Mouse (Mus musculus): ENCODE measurements around the gene Ubox5. TPM values are rescaled to one million over a fixed set of nuclear protein-coding genes. Genes with fewer than 3 reads are reported as not detected.

Ubox5 gene
- polyA plus RNA-seq, 1 experiment: 9.6 TPM

- no peaks in the 10 kb centered on the region for H3K27me3 ChIP-seq (ENCODE audit: control insufficient read depth, insufficient read depth, low read length)
- DNase-seq: no peak
- 91% methylated on average over 7 of the region's 7 CpGs for WGBS
- no peak for TF ChIP-seq POLR2A (IDR thresholded peaks at IDR 0.05; ENCODE audit: borderline replicate concordance, insufficient read depth, low read length)
- no peak for TF ChIP-seq CTCF (IDR thresholded peaks at IDR 0.05; ENCODE audit: borderline replicate concordance, insufficient read depth, low read depth, low read length)
- H3K4me3 ChIP-seq (replicated peaks; ENCODE audit: insufficient read depth, low read depth, low read length): no peak overlapping the region
- H3K27ac ChIP-seq (ENCODE audit: insufficient read depth, low read length): no peak overlapping the region
- H3K4me1 ChIP-seq (ENCODE audit: control insufficient read depth, insufficient read depth, low read length): no peaks in the 10 kb centered on the region
These were observed 75.0 kb downstream of the Ubox5 start for GRCm38 (mm10) chr2:130554841-130555240.

- no peaks in the 10 kb centered on the region for H3K27me3 ChIP-seq (ENCODE audit: control insufficient read depth, insufficient read depth, low read length)
- DNase-seq: no peak
- no peak overlapping the region for H3K4me3 ChIP-seq (replicated peaks; ENCODE audit: insufficient read depth, low read depth, low read length)
- no peaks in the 10 kb centered on the region for H3K4me1 ChIP-seq (ENCODE audit: control insufficient read depth, insufficient read depth, low read length)
- TF ChIP-seq CTCF (IDR thresholded peaks at IDR 0.05; ENCODE audit: borderline replicate concordance, insufficient read depth, low read depth, low read length): no peak
- no peak for TF ChIP-seq POLR2A (IDR thresholded peaks at IDR 0.05; ENCODE audit: borderline replicate concordance, insufficient read depth, low read length)
- 89% methylated on average over 8 of the region's 8 CpGs for WGBS
- no peak overlapping the region for H3K27ac ChIP-seq (ENCODE audit: insufficient read depth, low read length)
These were observed 82.9 kb downstream of the Ubox5 start for GRCm38 (mm10) chr2:130546957-130547356.

- H3K4me3 ChIP-seq (replicated peaks; ENCODE audit: insufficient read depth, low read depth, low read length): no peak overlapping the region
- H3K27ac ChIP-seq (ENCODE audit: insufficient read depth, low read length): no peak overlapping the region
- H3K27me3 ChIP-seq (ENCODE audit: control insufficient read depth, insufficient read depth, low read length): no peaks in the 10 kb centered on the region
- no peak for DNase-seq
- 72% methylated on average over 9 of the region's 9 CpGs for WGBS
- TF ChIP-seq CTCF (IDR thresholded peaks at IDR 0.05; ENCODE audit: borderline replicate concordance, insufficient read depth, low read depth, low read length) (no peak), POLR2A (IDR thresholded peaks at IDR 0.05; ENCODE audit: borderline replicate concordance, insufficient read depth, low read length) (no peak)
- H3K4me1 ChIP-seq (ENCODE audit: control insufficient read depth, insufficient read depth, low read length): no peaks in the 10 kb centered on the region
These were observed 89.6 kb downstream of the Ubox5 start for GRCm38 (mm10) chr2:130540266-130540665.

Other genes starting within 250 kb of the Ubox5 start
- gene Cpxm1, start 232.5 kb downstream of the Ubox5 start, polyA plus RNA-seq (2012; rRNA removed): 7.7 and 8.0 TPM in 2 replicates
- not detected in 2 replicates for gene Gm28372, start 224.8 kb downstream of the Ubox5 start, polyA plus RNA-seq (2012; rRNA removed)
- gene 1700020A23Rik, start 224.8 kb downstream of the Ubox5 start, polyA plus RNA-seq (2012; rRNA removed): not detected in 2 replicates
- gene Tmem239, start 223.6 kb downstream of the Ubox5 start, polyA plus RNA-seq (2012; rRNA removed): not detected in 2 replicates
- 120 and 128 TPM in 2 replicates for gene Vps16, start 205.7 kb downstream of the Ubox5 start, polyA plus RNA-seq (2012; rRNA removed)
- gene Pced1a, start 205.3 kb downstream of the Ubox5 start, polyA plus RNA-seq (2012; rRNA removed): 21.8 and 23.5 TPM in 2 replicates
- 157 and 159 TPM in 2 replicates for gene Ptpra, start 179.8 kb downstream of the Ubox5 start, polyA plus RNA-seq (2012; rRNA removed)
- gene Mrps26, start 66.3 kb downstream of the Ubox5 start, polyA plus RNA-seq (2012; rRNA removed): 95.6 and 95.9 TPM in 2 replicates
- 0.33 and 0.67 TPM in 2 replicates for gene Oxt, start 53.9 kb downstream of the Ubox5 start, polyA plus RNA-seq (2012; rRNA removed)
- not detected in 2 replicates for gene Avp, start 47.5 kb downstream of the Ubox5 start, polyA plus RNA-seq (2012; rRNA removed)
- 5.4 and 5.7 TPM in 2 replicates for gene Fastkd5, start within 50 bp of the Ubox5 start, polyA plus RNA-seq (2012; rRNA removed)
- 89.4 and 94.9 TPM in 2 replicates for gene Lzts3, start 12.8 kb upstream of the Ubox5 start, polyA plus RNA-seq (2012; rRNA removed)
- gene Ddrgk1, start 34.6 kb upstream of the Ubox5 start, polyA plus RNA-seq (2012; rRNA removed): 98.5 and 109 TPM in 2 replicates
- gene Itpa, start 37.6 kb upstream of the Ubox5 start, polyA plus RNA-seq (2012; rRNA removed): 50.7 and 57.9 TPM in 2 replicates
- gene Slc4a11, start 67.5 kb upstream of the Ubox5 start, polyA plus RNA-seq (2012; rRNA removed): 0.62 and 0.93 TPM in 2 replicates